Mouse (Mus musculus) hindbrain, embryonic 16.5 days (tissue): ENCODE results near the gene Mycbp. TPM values are rescaled to one million over a fixed set of nuclear protein-coding genes. Genes with fewer than 3 reads are reported as not detected.

ENCODE experiments used
- ATAC-seq: fragments of 200-750 bp; cut with Nextera tagmentation; 2 replicates; pipeline ENCODE4 v1.8.0; 2017; ENCODE audit warnings: moderate TSS enrichment, moderate library complexity
- H3K27ac ChIP-seq: fragments of 300-500 bp; sonication (generic); 2 replicates; pipeline ENCODE4 v1.5.1; 2014; ENCODE audit warnings: low read depth, mild to moderate bottlenecking, control low read depth, low read length, moderate library complexity
- H3K27me3 ChIP-seq: fragments of 300-500 bp; sonication (generic); replicated peaks from 2 replicates; pipeline ENCODE4 v1.6.1; 2014; ENCODE audit warnings: low read length; ENCODE audit not compliant: control insufficient read depth, insufficient read depth
- H3K36me3 ChIP-seq: fragments of 300-500 bp; sonication (generic); 2 replicates; pipeline ENCODE4 v1.6.1; 2014; ENCODE audit warnings: mild to moderate bottlenecking, low read length, moderate library complexity, mixed read lengths; ENCODE audit not compliant: control insufficient read depth, insufficient read depth
- H3K4me1 ChIP-seq: fragments of 300-500 bp; sonication (generic); 2 replicates; pipeline ENCODE4 v1.6.1; 2014; ENCODE audit warnings: low read depth, low read length; ENCODE audit not compliant: control insufficient read depth, insufficient read depth
- H3K4me2 ChIP-seq: fragments of 300-500 bp; sonication (generic); 2 replicates; pipeline ENCODE4 v1.6.1; 2014; ENCODE audit warnings: mild to moderate bottlenecking, low read length, control low read depth, moderate library complexity
- H3K4me3 ChIP-seq: fragments of 300-500 bp; sonication (generic); 2 replicates; pipeline ENCODE4 v1.5.1; 2014; ENCODE audit warnings: mild to moderate bottlenecking, low read length, control low read depth, moderate library complexity
- H3K9ac ChIP-seq: fragments of 300-500 bp; sonication (generic); 2 replicates; pipeline ENCODE4 v1.6.1; 2014; ENCODE audit warnings: low read depth, mild to moderate bottlenecking, control low read depth, low read length, moderate library complexity
- H3K9me3 ChIP-seq: fragments of 300-500 bp; sonication (generic); 2 replicates; pipeline ENCODE4 v1.6.1; 2014; ENCODE audit warnings: mild to moderate bottlenecking, low read length, moderate library complexity; ENCODE audit not compliant: control insufficient read depth
- WGBS: fragments of 180-500 bp; shearing (Covaris S2); extraction: QIAGEN DNeasy Blood & Tissue Kit; methylation state at CpG from one replicate; pipeline ENCODE4 v1.1.7; 2014; 5-methylcytosine and 5-hydroxymethylcytosine counted together
- polyA plus RNA-seq: library from polyadenylated mRNA; unstranded; fragments of >200 nt; fragmentation: Nextera tagmentation; extraction: Ambion mirVana; gene quantifications from 2 replicates; pipeline ENCODE4 v1.2.1, GENCODE M21; 2015

The Mycbp gene
- 29.7 and 35.6 TPM in 2 replicates for polyA plus RNA-seq

GRCm38 (mm10) chr4:123904333-123905125 lies at the start of gene Mycbp:
Mycbp (plus strand) TSS chr4:123904832.
- peak within 1 kb of the TSS; percentile 91 for H3K4me2 ChIP-seq
- no peaks in the 10 kb centered on the region for H3K27me3 ChIP-seq
- peak; percentile 100 for ATAC-seq
- peaks cover 17% of the 10 kb centered on the region for H3K4me1 ChIP-seq
- no peaks in the 10 kb centered on the region for H3K9me3 ChIP-seq
- peak within 1 kb of the TSS; percentile 77 for H3K27ac ChIP-seq
- H3K9ac ChIP-seq = peak within 1 kb of the TSS; percentile 75
- peak within 1 kb of the TSS; percentile 84 for H3K4me3 ChIP-seq
- no peaks in the 10 kb centered on the region for H3K36me3 ChIP-seq
- under 1% methylated on average over 42 of the region's 49 CpGs for WGBS

DNA sequence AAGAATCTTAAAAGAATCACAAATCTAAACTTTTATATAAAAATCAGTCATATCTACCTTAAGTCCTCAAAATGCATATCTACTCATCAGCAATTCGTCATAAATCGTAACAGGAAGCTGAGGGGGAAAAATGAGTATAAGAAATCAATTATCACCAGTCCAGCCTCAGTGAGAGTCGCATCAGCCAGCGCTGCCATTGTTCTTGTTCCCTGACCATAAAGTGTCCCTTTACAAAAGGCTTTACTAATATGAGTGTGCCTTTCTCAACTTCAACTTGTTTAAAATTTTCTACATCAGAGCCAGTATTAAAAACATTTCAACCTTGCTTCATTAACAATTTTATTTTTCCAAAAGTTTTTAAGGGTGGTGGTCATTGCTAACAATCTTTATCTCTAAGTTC lies 47.7 kb upstream of the Mycbp start:
- ATAC-seq = no peak
- no peaks in the 10 kb centered on the region for H3K36me3 ChIP-seq
- no peak overlapping the region for H3K4me3 ChIP-seq
- no peaks in the 10 kb centered on the region for H3K4me1 ChIP-seq
- H3K27me3 ChIP-seq = no peaks in the 10 kb centered on the region
- whole genome bisulfite sequencing = 36% methylated on average over 4 of the region's 4 CpGs
- no peak overlapping the region for H3K4me2 ChIP-seq
- H3K9me3 ChIP-seq = no peaks in the 10 kb centered on the region
- no peak overlapping the region for H3K9ac ChIP-seq
- H3K27ac ChIP-seq = no peak overlapping the region

DNA sequence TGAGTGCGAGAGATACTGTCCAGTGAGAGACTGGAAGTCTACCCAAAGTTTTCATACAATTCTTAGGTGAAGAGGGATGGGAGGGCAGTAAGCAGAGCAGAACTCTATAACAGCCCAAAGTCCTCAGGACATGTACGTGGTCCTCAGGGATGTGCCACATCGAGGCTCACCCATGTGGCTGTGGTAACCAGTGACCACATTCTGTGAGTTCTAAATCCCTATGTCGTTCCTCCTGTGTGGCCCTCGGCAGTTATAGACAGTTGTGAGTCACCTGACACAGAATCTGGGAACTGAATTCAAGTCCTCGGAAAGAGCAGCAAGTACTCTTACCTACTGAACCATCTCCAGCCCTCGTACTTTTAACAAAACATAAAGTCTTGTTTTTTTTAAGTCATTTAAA lies 46.5 kb upstream of the Mycbp start:
- no peaks in the 10 kb centered on the region for H3K9me3 ChIP-seq
- no peak for ATAC-seq
- H3K4me1 ChIP-seq = no peaks in the 10 kb centered on the region
- no peak overlapping the region for H3K4me2 ChIP-seq
- H3K27ac ChIP-seq = no peak overlapping the region
- H3K36me3 ChIP-seq = no peaks in the 10 kb centered on the region
- WGBS = 87% methylated on average over 7 of the region's 7 CpGs
- no peaks in the 10 kb centered on the region for H3K27me3 ChIP-seq
- no peak overlapping the region for H3K4me3 ChIP-seq
- H3K9ac ChIP-seq = no peak overlapping the region

GRCm38 (mm10) chr4:123859379-123859778 lies 45.3 kb upstream of the Mycbp start, which contains the start of gene 4933427I04Rik:
4933427I04Rik (plus strand) TSS chr4:123859679.
- ATAC-seq = no peak
- WGBS = 80% methylated on average over 3 of the region's 3 CpGs
- no peak within 1 kb of the TSS for H3K4me3 ChIP-seq

DNA sequence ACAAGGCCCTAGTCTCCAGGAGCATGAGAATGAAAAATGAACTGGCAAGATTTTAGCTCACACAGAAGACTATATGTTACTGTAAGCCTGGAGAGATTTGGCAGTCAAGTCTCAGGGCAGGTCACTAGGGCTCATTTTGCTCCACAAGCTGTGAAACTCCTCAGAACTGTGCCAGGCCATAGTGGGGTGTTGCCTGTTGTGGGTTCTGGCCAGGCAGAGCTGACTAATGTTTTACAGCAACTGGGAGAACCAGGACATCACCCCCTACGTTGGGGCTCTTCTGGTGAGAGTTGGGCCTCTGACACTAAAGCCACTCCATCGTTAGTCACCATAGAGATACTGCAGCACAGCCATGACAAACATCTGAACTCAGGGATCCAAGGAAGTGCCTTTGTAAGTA lies 44.8 kb upstream of the Mycbp start:
- Histone ChIP-seq H3K9me3 (no peaks in the 10 kb centered on the region), H3K4me3 (no peak overlapping the region), H3K36me3 (no peaks in the 10 kb centered on the region), H3K4me1 (no peaks in the 10 kb centered on the region), H3K27me3 (no peaks in the 10 kb centered on the region), H3K4me2 (no peak overlapping the region), H3K9ac (no peak overlapping the region), H3K27ac (no peak overlapping the region)
- whole genome bisulfite sequencing = 78% methylated on average over 2 of the region's 2 CpGs
- ATAC-seq = no peak

More at GRCm38 (mm10) chr4:123859379-123859778, 45.3 kb upstream of the Mycbp start, which contains the start of gene 4933427I04Rik:
- no peak within 1 kb of the TSS for H3K27ac ChIP-seq
- H3K9ac ChIP-seq = no peak within 1 kb of the TSS
- H3K4me1 ChIP-seq = no peaks in the 10 kb centered on the region
- no peaks in the 10 kb centered on the region for H3K36me3 ChIP-seq
- H3K4me2 ChIP-seq = no peak within 1 kb of the TSS
- no peaks in the 10 kb centered on the region for H3K27me3 ChIP-seq
- H3K9me3 ChIP-seq = no peaks in the 10 kb centered on the region

GRCm38 (mm10) chr4:123860621-123861020 lies 44.0 kb upstream of the Mycbp start:
- WGBS = 83% methylated on average over 5 of the region's 5 CpGs

DNA sequence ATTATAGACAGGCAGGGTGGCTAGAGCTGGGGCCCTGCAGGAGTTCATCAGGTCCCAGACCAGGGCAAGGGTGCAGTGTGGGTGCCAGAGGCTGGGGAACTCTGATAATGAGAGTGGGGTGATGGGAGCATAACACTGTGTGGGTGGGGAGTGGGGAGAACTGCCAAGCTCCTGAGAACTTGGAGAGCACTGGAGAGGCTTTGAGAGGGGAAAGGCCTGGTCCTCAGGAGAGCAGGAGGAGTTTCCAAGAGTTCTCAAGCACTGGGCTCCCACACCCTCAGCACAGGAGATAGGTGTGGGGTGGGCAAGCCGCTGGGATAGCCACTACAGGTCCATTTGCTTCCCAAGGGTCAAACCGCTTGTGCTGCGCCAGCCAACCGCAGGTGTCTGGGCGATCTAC lies 10.9 kb upstream of the Mycbp start:
- 94% methylated on average over 5 of the region's 5 CpGs for WGBS

More at GRCm38 (mm10) chr4:123860621-123861020, 44.0 kb upstream of the Mycbp start:
- Histone ChIP-seq H3K9me3 (no peaks in the 10 kb centered on the region), H3K9ac (no peak overlapping the region), H3K27ac (no peak overlapping the region), H3K4me2 (no peak overlapping the region), H3K4me3 (no peak overlapping the region), H3K27me3 (no peaks in the 10 kb centered on the region), H3K36me3 (no peaks in the 10 kb centered on the region), H3K4me1 (no peaks in the 10 kb centered on the region)
- ATAC-seq = no peak

DNA sequence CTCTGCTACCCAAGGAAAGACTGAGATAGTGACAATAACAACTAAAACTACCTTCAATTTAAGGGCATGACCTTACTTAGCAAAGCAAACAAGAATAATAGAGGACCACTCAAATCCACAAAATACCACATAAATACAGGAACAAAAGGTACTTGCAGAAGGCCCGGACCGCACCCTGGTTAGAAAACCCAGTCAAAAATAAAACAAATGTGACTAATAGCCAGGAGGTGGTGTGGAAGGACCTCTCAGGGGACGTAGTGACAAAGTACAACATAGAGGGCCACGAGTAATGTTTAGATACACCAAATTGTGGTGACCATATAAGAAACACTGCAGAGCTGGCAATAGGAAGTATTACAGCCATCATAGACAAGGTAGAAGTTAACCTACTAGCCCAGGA lies 10.3 kb upstream of the Mycbp start:
- no peak overlapping the region for H3K9ac ChIP-seq
- no peaks in the 10 kb centered on the region for H3K27me3 ChIP-seq
- H3K4me1 ChIP-seq = no peaks in the 10 kb centered on the region
- ATAC-seq = no peak
- H3K9me3 ChIP-seq = no peaks in the 10 kb centered on the region
- H3K4me2 ChIP-seq = no peak overlapping the region
- H3K27ac ChIP-seq = no peak overlapping the region
- no peak overlapping the region for H3K4me3 ChIP-seq
- 86% methylated on average over 4 of the region's 4 CpGs for WGBS
- no peaks in the 10 kb centered on the region for H3K36me3 ChIP-seq

More for the DNA sequence above, 10.9 kb upstream of the Mycbp start:
- no peak for ATAC-seq
- Histone ChIP-seq H3K4me1 (no peaks in the 10 kb centered on the region), H3K4me3 (no peak overlapping the region), H3K27ac (no peak overlapping the region), H3K4me2 (no peak overlapping the region), H3K9ac (no peak overlapping the region), H3K9me3 (no peaks in the 10 kb centered on the region), H3K27me3 (no peaks in the 10 kb centered on the region), H3K36me3 (no peaks in the 10 kb centered on the region)

DNA sequence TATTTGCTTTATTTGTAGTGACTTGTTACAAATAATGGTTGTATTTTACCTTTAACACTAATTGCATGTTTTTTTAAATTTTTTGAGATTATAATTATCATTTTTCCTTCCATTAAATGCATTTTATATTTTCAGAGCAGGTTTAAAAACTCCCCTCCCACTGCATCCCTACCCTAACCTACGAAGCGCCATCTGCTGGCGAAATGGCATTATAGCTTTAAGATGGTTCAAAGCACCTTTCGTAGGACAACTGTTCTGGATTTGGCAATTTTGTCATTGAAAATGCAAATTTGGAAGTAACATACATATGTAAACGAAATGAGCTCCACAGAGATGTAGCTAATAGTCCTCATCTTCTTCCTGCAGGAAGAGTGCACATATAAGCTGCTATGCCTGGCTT lies 5.9 kb upstream of the Mycbp start:
- Histone ChIP-seq H3K36me3 (no peaks in the 10 kb centered on the region), H3K4me3 (no peak overlapping the region), H3K9ac (no peak overlapping the region), H3K4me2 (no peak overlapping the region), H3K4me1 (peaks cover under 1% of the 10 kb centered on the region), H3K27me3 (no peaks in the 10 kb centered on the region), H3K9me3 (no peaks in the 10 kb centered on the region), H3K27ac (no peak overlapping the region)
- WGBS = 12% methylated on average over 5 of the region's 5 CpGs
- no peak for ATAC-seq
